ENCODE assay signal across 27 mouse cellular contexts in the genomic region with DNA sequence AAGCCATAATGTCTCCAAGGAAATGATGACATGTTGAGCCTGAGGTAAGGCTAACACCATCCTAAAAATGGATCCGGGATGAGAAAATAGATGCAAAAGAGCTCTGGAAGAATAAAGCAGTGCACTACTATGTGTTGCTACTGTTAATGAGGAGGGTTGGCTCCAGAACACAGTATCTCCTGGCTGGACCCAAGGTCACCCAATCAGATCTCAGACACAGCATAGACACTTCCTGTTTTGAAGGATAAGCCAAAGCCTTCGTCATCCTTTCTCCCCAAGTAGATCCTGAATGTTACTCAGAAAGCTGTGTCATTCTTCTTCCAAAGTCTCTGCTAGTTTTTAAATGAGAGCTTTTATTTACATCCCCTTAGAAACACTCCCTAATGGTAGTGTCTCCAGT.
A peak's percentile ranks its signal among the peaks of the same experiment; 100 is the strongest.
DNase-seq lines count a peak whose midpoint lies in the region; ATAC-seq and TF ChIP-seq lines count a peak whose summit lies in the region.
"Had no signal": no experiment of that assay in that cellular context is flagged by ENCODE, and none has a peak within 500 bp of the region (broad histone marks: within the 10 kb centered on the region; RNA-seq: fewer than 3 reads in every experiment).

No protein-coding gene starts in this region.

- TF ChIP-seq EP300 in lung, postnatal 0 days (IDR thresholded peaks at IDR 0.05): no peak
- TF ChIP-seq EP300 in stomach, postnatal 0 days (optimal IDR thresholded peaks at IDR 0.05): no peak

- H3K36me3 ChIP-seq in lung, embryonic 14.5 days (ENCODE audit: insufficient read depth): no peaks in the 10 kb centered on the region
- no peaks in the 10 kb centered on the region for H3K36me3 ChIP-seq in lung, postnatal 0 days (ENCODE audit: insufficient read depth, low read length)
- H3K36me3 ChIP-seq in stomach, postnatal 0 days (ENCODE audit: control insufficient read depth, insufficient read depth, low read length): no peaks in the 10 kb centered on the region
- H3K36me3 ChIP-seq: forebrain, embryonic 10.5 days; G1E; heart, embryonic 10.5 days; heart, embryonic 13.5 days had no signal

- no peak overlapping the region for H3K27ac ChIP-seq in lung, embryonic 14.5 days (ENCODE audit: low read depth)
- 0 out of 2 replicates have a peak overlapping the region, but pooled peaks have one; percentile 4 for H3K27ac ChIP-seq in lung, postnatal 0 days (ENCODE audit: low read length)
- peak overlapping the region; percentile 13; the same call in 1 of the 2 replicates for H3K27ac ChIP-seq in stomach, postnatal 0 days (replicated peaks)
- H3K27ac ChIP-seq: forebrain, embryonic 10.5 days; heart, adult 2 months; heart, embryonic 10.5 days; heart, embryonic 13.5 days; hindbrain, embryonic 14.5 days had no signal

- TF ChIP-seq POLR2A in lung, adult 2 months (IDR thresholded peaks at IDR 0.05; ENCODE audit: borderline replicate concordance, extremely low read depth, low read depth, low read length): no peak

- no peak overlapping the region for H3K4me3 ChIP-seq in lung, embryonic 14.5 days (ENCODE audit: low read depth, low read length)
- no peak overlapping the region for H3K4me3 ChIP-seq in lung, adult 2 months (replicated peaks; ENCODE audit: extremely low read depth, low read depth, low read length)
- no peak overlapping the region for H3K4me3 ChIP-seq in lung, postnatal 0 days (ENCODE audit: low read depth, low read length)
- H3K4me3 ChIP-seq in stomach, postnatal 0 days (ENCODE audit: low read depth, low read length): no peak overlapping the region
- H3K4me3 ChIP-seq: forebrain, embryonic 10.5 days; heart, adult 2 months; heart, embryonic 10.5 days; heart, embryonic 13.5 days had no signal

- no peaks in the 10 kb centered on the region for H3K9me3 ChIP-seq in lung, embryonic 14.5 days (ENCODE audit: low read depth, low read length)
- H3K9me3 ChIP-seq in lung, postnatal 0 days (ENCODE audit: low read length): no peaks in the 10 kb centered on the region
- H3K9me3 ChIP-seq in stomach, postnatal 0 days (ENCODE audit: control insufficient read depth, low read length): no peaks in the 10 kb centered on the region
- H3K9me3 ChIP-seq: forebrain, embryonic 10.5 days; G1E; heart, embryonic 10.5 days; heart, embryonic 13.5 days had no signal

- H3K27me3 ChIP-seq in lung, embryonic 14.5 days (ENCODE audit: insufficient read depth, low read length): no peaks in the 10 kb centered on the region
- no peaks in the 10 kb centered on the region for H3K27me3 ChIP-seq in lung, postnatal 0 days (replicated peaks; ENCODE audit: insufficient read depth, low read length)
- no peaks in the 10 kb centered on the region for H3K27me3 ChIP-seq in stomach, postnatal 0 days (ENCODE audit: control insufficient read depth, insufficient read depth, low read length)
- H3K27me3 ChIP-seq: CH12.LX; heart, embryonic 13.5 days; Patski had no signal

- ATAC-seq in lung, embryonic 14.5 days (ENCODE audit: insufficient read depth): no peak
- peak; percentile 59 for ATAC-seq in lung, postnatal 0 days
- no peak for ATAC-seq in stomach, postnatal 0 days (ENCODE audit: low FRiP score, low TSS enrichment)
- ATAC-seq: forebrain, embryonic 14.5 days; forebrain, postnatal 0 days; Patski had no signal

- no peak for TF ChIP-seq CTCF in lung, embryonic 14.5 days (IDR thresholded peaks at IDR 0.05; ENCODE audit: low read depth)
- no peak for TF ChIP-seq CTCF in lung, adult 2 months (IDR thresholded peaks at IDR 0.05; ENCODE audit: insufficient read depth, low read length)
- TF ChIP-seq CTCF in lung, postnatal 0 days (IDR thresholded peaks at IDR 0.05): no peak
- no peak for TF ChIP-seq CTCF in stomach, postnatal 0 days (IDR thresholded peaks at IDR 0.05; ENCODE audit: low read depth)

- no peak overlapping the region for H3K9ac ChIP-seq in lung, embryonic 14.5 days
- no peak overlapping the region for H3K9ac ChIP-seq in lung, postnatal 0 days (replicated peaks; ENCODE audit: low read depth)
- H3K9ac ChIP-seq in stomach, postnatal 0 days (ENCODE audit: low read length): no peak overlapping the region
- H3K9ac ChIP-seq: forebrain, postnatal 0 days; heart, embryonic 13.5 days; hindbrain, embryonic 14.5 days had no signal

- H3K4me1 ChIP-seq in lung, embryonic 14.5 days (ENCODE audit: insufficient read depth): peaks cover 8% of the 10 kb centered on the region; the same call in 1 of the 2 replicates
- H3K4me1 ChIP-seq in lung, adult 2 months (ENCODE audit: control insufficient read depth, insufficient read depth, low read length): peaks cover 18% of the 10 kb centered on the region
- H3K4me1 ChIP-seq in lung, postnatal 0 days (ENCODE audit: insufficient read depth, low read depth, low read length): no peaks in the 10 kb centered on the region; the same call in 1 of the 2 replicates
- no peaks in the 10 kb centered on the region for H3K4me1 ChIP-seq in stomach, postnatal 0 days (replicated peaks; ENCODE audit: control insufficient read depth, insufficient read depth)
- H3K4me1 ChIP-seq: forebrain, embryonic 10.5 days had no signal

- H3K4me2 ChIP-seq in lung, embryonic 14.5 days: no peak overlapping the region
- no peak overlapping the region for H3K4me2 ChIP-seq in lung, postnatal 0 days (replicated peaks; ENCODE audit: low read depth, low read length)
- no peak overlapping the region for H3K4me2 ChIP-seq in stomach, postnatal 0 days (replicated peaks; ENCODE audit: low read depth)
- H3K4me2 ChIP-seq: heart, embryonic 13.5 days; hindbrain, embryonic 14.5 days had no signal

- 73% methylated on average over 2 of the region's 2 CpGs for WGBS in lung, embryonic 14.5 days
- 62% methylated on average over 2 of the region's 2 CpGs for WGBS in lung, adult 2 months
- 66% methylated on average over 2 of the region's 2 CpGs for WGBS in lung, postnatal 0 days
- WGBS in stomach, postnatal 0 days: 75% methylated on average over 2 of the region's 2 CpGs

- DNase-seq in lung, embryonic 14.5 days: peak; percentile 19
- DNase-seq in lung, adult 2 months: no peak
- DNase-seq in lung, postnatal 0 days (ENCODE audit: low spot score): peak; percentile 35
- DNase-seq in lung, postnatal 14 days: no peak
- DNase-seq in induced T-regulatory cell, adult 2 months (ENCODE audit: low read depth): peak; percentile 7
- DNase-seq in stomach, postnatal 0 days (ENCODE audit: low spot score): no peak
- DNase-seq in left cerebral cortex, adult 9 months (ENCODE audit: low spot score in 2 of 2): no peak
- no peak for DNase-seq in layer of hippocampus, adult 8-10 months (ENCODE audit: low spot score in 2 of 2)
- DNase-seq: adrenal gland, postnatal 10 days; adrenal gland, postnatal 36 days; B cell, adult 2 months; cerebellum, adult 18-20 months; cerebellum, adult 9-10 months; cerebellum, postnatal 14 days; forebrain, postnatal 0 days; gastrocnemius, postnatal 25 days; heart, adult 2 months; heart, postnatal 14 days; heart, postnatal 4 days had no signal

Comparison
In these comparisons a context has a peak if more than half of its experiments do, and no peak if none do; other contexts are left out.
1. DNase-seq: peak in lung, embryonic 14.5 days (single experiment), lung, postnatal 0 days (single experiment) and induced T-regulatory cell, adult 2 months (single experiment); none in lung, adult 2 months (single experiment), lung, postnatal 14 days (single experiment), stomach, postnatal 0 days (single experiment), left cerebral cortex, adult 9 months (0 of 2) and layer of hippocampus, adult 8-10 months (0 of 2).